Mouse (Mus musculus) thymus, adult 2 months (tissue): ENCODE measurements around the gene Dtnbp1.

Experiments
- CTCF ChIP-seq: fragments of 200-500 bp; IDR thresholded peaks from 2 replicates; pipeline ENCODE4 v1.5.1; 2012; ENCODE audit warnings: mild to moderate bottlenecking, control low read depth, low read length, moderate library complexity, borderline replicate concordance; ENCODE audit not compliant: control insufficient read depth, poor library complexity, insufficient read depth; ENCODE audit errors: extremely low read depth
- POLR2A ChIP-seq: fragments of 200-500 bp; IDR thresholded peaks from 2 replicates; pipeline ENCODE4 v1.6.1; 2012; ENCODE audit warnings: mild to moderate bottlenecking, low read length, control low read depth, moderate library complexity; ENCODE audit not compliant: control insufficient read depth, poor library complexity, insufficient read depth; ENCODE audit errors: extremely low read depth

- TF ChIP-seq POLR2A (no peak), CTCF (no peak)
Measured at GRCm38 (mm10) chr13:44904271-44904670, 97.7 kb downstream of the Dtnbp1 start.
